Comparison of ENCODE assay signal across 12 mouse cellular contexts in the genomic region with DNA sequence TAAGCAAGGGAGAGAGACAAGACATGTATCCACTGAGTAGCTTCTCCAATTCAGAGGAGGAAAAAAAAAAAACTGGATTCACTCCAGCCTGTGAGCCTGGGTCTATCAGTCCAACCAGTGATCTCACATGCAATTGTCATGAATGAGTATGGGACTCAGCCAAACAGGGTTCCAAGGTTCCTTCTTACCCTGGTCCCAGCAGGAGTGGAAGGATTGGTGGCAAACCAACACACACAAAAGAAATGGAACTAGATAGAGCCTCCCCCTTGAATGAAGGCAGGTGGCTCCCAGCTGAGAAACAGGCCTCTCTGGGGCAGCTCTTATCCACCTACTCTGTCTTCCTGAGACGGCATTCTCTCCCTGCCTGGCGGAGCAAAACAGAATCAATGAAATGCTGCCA. TPM values are rescaled to one million over a fixed set of nuclear protein-coding genes. Genes with fewer than 3 reads are reported as not detected.
DNase-seq lines count a peak whose midpoint lies in the region; ATAC-seq lines count a peak whose summit lies in the region.
"Had no signal": no experiment of that assay in that cellular context is flagged by ENCODE, and none has a peak within 500 bp of the region (broad histone marks: within the 10 kb centered on the region; RNA-seq: fewer than 3 reads in every experiment).

No protein-coding gene starts in this region.

- no peak overlapping the region for H3K4me2 ChIP-seq in heart, embryonic 11.5 days
- no peak overlapping the region for H3K4me2 ChIP-seq in forebrain, embryonic 16.5 days (ENCODE audit: low read length)
- no peak overlapping the region for H3K4me2 ChIP-seq in liver, embryonic 12.5 days

- H3K4me1 ChIP-seq in heart, embryonic 11.5 days (ENCODE audit: control insufficient read depth, insufficient read depth, low read length), result peaks cover 75% of the 10 kb centered on the region
- peaks cover 54% of the 10 kb centered on the region for H3K4me1 ChIP-seq in forebrain, embryonic 16.5 days (replicated peaks; ENCODE audit: control insufficient read depth, insufficient read depth, low read length)
- peaks cover 23% of the 10 kb centered on the region; the same call in 1 of the 2 replicates for H3K4me1 ChIP-seq in liver, embryonic 12.5 days

- H3K36me3 ChIP-seq in heart, embryonic 11.5 days (ENCODE audit: control insufficient read depth, insufficient read depth, low read length), result no peaks in the 10 kb centered on the region
- no peaks in the 10 kb centered on the region for H3K36me3 ChIP-seq in forebrain, embryonic 16.5 days (ENCODE audit: control insufficient read depth, insufficient read depth)
- no peaks in the 10 kb centered on the region for H3K36me3 ChIP-seq in liver, embryonic 12.5 days

- H3K4me3 ChIP-seq in heart, embryonic 11.5 days (ENCODE audit: low read depth, low read length), result no peak overlapping the region
- H3K4me3 ChIP-seq in forebrain, embryonic 16.5 days (replicated peaks; ENCODE audit: low read length), result no peak overlapping the region
- no peak overlapping the region for H3K4me3 ChIP-seq in liver, embryonic 12.5 days

- ATAC-seq in heart, embryonic 11.5 days (replicated peaks; ENCODE audit: insufficient number of reproducible peaks, low FRiP score, low TSS enrichment), result no peak
- no peak for ATAC-seq in forebrain, embryonic 16.5 days
- ATAC-seq in liver, embryonic 12.5 days, result no peak
- ATAC-seq: CD4-positive, CD25-positive, alpha-beta regulatory T cell, adult 4 months had no signal

- H3K9me3 ChIP-seq in heart, embryonic 11.5 days (replicated peaks; ENCODE audit: control insufficient read depth, low read length), result no peaks in the 10 kb centered on the region
- H3K9me3 ChIP-seq in forebrain, embryonic 16.5 days (ENCODE audit: control insufficient read depth, low read length), result no peaks in the 10 kb centered on the region
- no peaks in the 10 kb centered on the region for H3K9me3 ChIP-seq in liver, embryonic 12.5 days (replicated peaks)

- DNase-seq in heart, postnatal 36 days, result no peak
- peak; percentile 75 for DNase-seq in R1 (ENCODE audit: low read depth, low spot score)
- DNase-seq in lung, postnatal 14 days, result peak; percentile 10
- no peak for DNase-seq in cerebellum, adult 8-10 months
- DNase-seq in layer of hippocampus, postnatal 25 days (ENCODE audit: extremely low spot score in 1 of 2, low spot score in 1 of 2), result no peak
- DNase-seq: adrenal gland, postnatal 10 days; kidney, postnatal 14 days; retina, postnatal 1 day had no signal

- no peak overlapping the region for H3K9ac ChIP-seq in heart, embryonic 11.5 days (ENCODE audit: low read depth, low read length)
- H3K9ac ChIP-seq in forebrain, embryonic 16.5 days (replicated peaks; ENCODE audit: low read depth, low read length), result no peak overlapping the region
- no peak overlapping the region for H3K9ac ChIP-seq in liver, embryonic 12.5 days

- WGBS in heart, embryonic 11.5 days (ENCODE audit: insufficient replicate concordance), result 15% methylated on average over 2 of the region's 2 CpGs
- 35% methylated on average over 2 of the region's 2 CpGs for WGBS in forebrain, embryonic 16.5 days
- WGBS in liver, embryonic 12.5 days (ENCODE audit: insufficient replicate concordance), result 62% methylated on average over 2 of the region's 2 CpGs

- H3K27me3 ChIP-seq in heart, embryonic 11.5 days (ENCODE audit: control insufficient read depth, insufficient read depth, low read length), result no peaks in the 10 kb centered on the region
- H3K27me3 ChIP-seq in forebrain, embryonic 16.5 days (replicated peaks; ENCODE audit: control insufficient read depth, insufficient read depth, low read length), result no peaks in the 10 kb centered on the region
- H3K27me3 ChIP-seq in liver, embryonic 12.5 days (replicated peaks), result 0 out of 2 replicates have a peak, but pooled peaks cover 3% of the 10 kb centered on the region

- peak overlapping the region; percentile 63 for H3K27ac ChIP-seq in heart, embryonic 11.5 days (ENCODE audit: low read depth, low read length)
- H3K27ac ChIP-seq in forebrain, embryonic 16.5 days (ENCODE audit: low read length), result peak overlapping the region; percentile 29; the same call in 1 of the 2 replicates
- H3K27ac ChIP-seq in liver, embryonic 12.5 days, result no peak overlapping the region

- intact Hi-C loops in heart, postnatal 36 days (cut with DNase I), result loop anchor here (2.0 kb wide), 1 partner anchor 20 kb away; no protein-coding TSS in a partner anchor

RNA-seq across cellular contexts. Expression of a gene that starts 21.5 kb away (rescaled TPM):
- polyA plus RNA-seq in heart, embryonic 11.5 days (2014; fragmentation: Nextera tagmentation; extraction: Ambion mirVana), result 9.9 and 12.6 TPM in 2 replicates
- total RNA-seq in heart, postnatal 36 days (2021), result 1 to 10 TPM; 6.8 to 7.6 TPM
- 3.7 and 4.6 TPM in 2 replicates for polyA plus RNA-seq in forebrain, embryonic 16.5 days (2015; fragmentation: Nextera tagmentation; extraction: Ambion mirVana)
- 2.4 and 2.7 TPM in 2 replicates for polyA plus RNA-seq in liver, embryonic 12.5 days (2016; fragmentation: Nextera tagmentation; extraction: Ambion mirVana)
- total RNA-seq in layer of hippocampus, postnatal 25 days (2021), result 1 to 10 TPM; 3.4 TPM
- polyA plus RNA-seq: CD4-positive, CD25-positive, alpha-beta regulatory T cell, adult 4 months had no signal

Comparison
In these comparisons a context has a peak if more than half of its experiments do, and no peak if none do; other contexts are left out.
1. DNase-seq: peak in R1 (single experiment) and lung, postnatal 14 days (single experiment); none in heart, postnatal 36 days (0 of 2), cerebellum, adult 8-10 months (single experiment) and layer of hippocampus, postnatal 25 days (0 of 2).